Mouse (Mus musculus) gastrocnemius, postnatal 36 days (tissue): Measurements from ENCODE around the gene G430095P16Rik. TPM values are rescaled to one million over a fixed set of nuclear protein-coding genes. Genes with fewer than 3 reads are reported as not detected.
A peak's percentile ranks its signal among the peaks of the same experiment; 100 is the strongest.

Experiments used
- DNase-seq, 2 experiments: peaks; one replicate each; pipeline ENCODE4 v3.0.0; 2022
- intact Hi-C: fragments of 180-260 bp; cut with DNase I; formaldehyde crosslinking; loops from one replicate; pipeline ENCODE4 v1.15.1; 2025
- long read RNA-seq, 2 experiments: library from polyadenylated mRNA; stranded (forward); transcript quantifications; one replicate each; pipeline ENCODE4 v2.0.0; 2021
- total RNA-seq, 2 experiments: library from RNA; stranded (reverse); gene quantifications; 2 replicates each; pipeline ENCODE4 v1.2.3; 2021

G430095P16Rik gene
- 1 to 10 TPM in 1 of 2 experiments, not detected in 1; 1.0 TPM for total RNA-seq
- long read RNA-seq, experiment 1, partial matches to known transcripts = 0 of 2 reads
- long read RNA-seq, experiment 1, other reads (novel, unspliced or antisense) = 0 of 2 reads
- long read RNA-seq, experiment 2 = 0 reads

DNA sequence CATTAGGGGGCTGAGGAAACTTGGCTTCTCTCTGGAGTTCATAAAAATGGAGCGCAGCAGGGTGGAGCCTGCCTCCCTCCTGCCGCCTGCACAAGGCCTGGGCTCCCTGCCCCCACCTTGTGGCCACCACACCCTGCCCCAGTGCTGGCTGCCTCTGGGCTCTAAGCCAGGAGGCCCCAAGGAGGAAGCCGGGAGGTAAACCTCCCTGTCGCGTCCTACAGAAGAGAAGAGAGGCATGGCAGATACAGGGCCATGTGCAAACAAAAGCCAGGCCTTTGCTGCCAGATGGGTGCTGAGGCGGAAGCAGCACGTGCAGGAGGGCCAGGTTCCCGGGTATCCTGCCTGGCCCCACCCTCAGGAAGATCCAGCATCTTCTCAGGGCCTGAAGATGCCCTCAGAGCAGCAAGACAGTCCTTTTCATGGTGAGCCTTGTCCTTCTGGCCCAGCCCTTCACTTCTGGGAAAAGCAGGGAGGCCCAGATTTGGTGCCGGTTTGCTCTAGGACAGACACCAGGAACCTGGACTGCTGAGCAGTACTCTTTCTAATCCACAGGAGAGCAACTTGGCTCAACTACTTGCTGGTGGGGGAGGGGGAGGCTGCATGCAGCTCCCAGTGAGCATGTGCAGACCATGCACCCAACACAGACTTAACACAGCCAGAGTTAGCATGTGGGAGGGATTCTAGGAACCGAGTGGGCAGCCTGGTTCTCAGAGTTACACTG, at the start of gene G430095P16Rik:
Gene G430095P16Rik (plus strand): TSS at position 158 of the 721 bp plus-strand sequence.
- peak in 1 of 2 experiments; percentile 79 for DNase-seq
- intact Hi-C loops = no loop called here

DNA sequence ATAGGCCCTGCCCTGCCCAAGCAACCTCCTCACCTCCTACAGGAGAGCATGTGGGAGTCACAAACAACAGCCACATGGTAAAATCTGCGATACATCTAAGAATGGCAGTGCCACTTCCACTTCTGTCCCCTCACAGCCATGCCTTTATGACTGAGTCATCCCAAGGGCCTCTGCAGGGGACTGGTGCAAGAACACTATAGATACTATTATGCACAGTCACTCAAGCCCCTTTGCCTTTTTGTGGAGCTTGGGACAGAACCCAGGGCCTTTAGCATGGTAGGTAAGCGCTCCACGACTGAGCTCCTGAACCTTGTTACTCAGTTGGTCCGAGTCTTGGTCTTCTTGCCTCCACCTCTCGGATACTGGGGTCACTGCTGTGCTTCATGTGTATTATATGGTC, 45.5 kb upstream of the G430095P16Rik start:
- intact Hi-C loops = no loop called here
- no peak for DNase-seq

DNA sequence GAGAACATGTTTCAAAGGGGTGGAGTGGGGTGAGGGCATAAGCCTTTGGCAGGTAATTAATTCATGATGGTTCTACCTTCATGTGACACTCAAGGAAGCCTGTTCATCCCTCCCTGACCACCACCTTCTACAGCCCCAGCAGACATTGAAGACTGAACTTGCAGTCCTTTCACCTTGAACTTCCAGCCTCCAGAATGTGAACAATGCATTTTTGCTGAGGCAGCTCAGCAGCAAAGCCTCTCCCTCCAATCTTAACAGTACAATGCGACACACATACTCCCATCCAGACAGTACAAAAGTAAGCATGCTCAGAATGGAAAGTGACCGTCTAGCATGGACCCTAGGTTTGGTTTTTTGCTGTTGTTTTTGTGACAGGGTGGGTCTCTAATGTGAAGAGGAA, 41.3 kb upstream of the G430095P16Rik start:
- no peak for DNase-seq
- intact Hi-C loops = no loop called here

DNA sequence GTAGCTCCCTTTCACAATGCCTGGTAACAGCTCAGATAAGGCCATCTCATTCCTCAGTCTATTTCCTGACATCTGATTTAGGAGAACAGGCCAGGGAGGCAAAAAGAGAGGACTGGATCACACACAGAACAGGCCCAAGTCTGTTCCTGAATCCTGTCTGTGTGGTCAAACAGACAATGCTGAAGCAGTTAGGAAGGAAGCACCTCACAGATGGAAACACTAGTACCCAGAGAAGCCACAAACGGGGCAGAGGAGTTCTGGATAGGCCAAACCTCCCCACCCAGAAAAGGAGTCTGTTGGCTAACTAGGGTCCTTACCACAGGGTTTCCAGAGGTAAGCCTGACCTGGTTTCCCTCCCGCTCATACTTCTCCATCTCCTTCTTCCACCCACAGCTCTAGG, 40.5 kb upstream of the G430095P16Rik start:
- intact Hi-C loops = no loop called here
- DNase-seq = no peak

DNA sequence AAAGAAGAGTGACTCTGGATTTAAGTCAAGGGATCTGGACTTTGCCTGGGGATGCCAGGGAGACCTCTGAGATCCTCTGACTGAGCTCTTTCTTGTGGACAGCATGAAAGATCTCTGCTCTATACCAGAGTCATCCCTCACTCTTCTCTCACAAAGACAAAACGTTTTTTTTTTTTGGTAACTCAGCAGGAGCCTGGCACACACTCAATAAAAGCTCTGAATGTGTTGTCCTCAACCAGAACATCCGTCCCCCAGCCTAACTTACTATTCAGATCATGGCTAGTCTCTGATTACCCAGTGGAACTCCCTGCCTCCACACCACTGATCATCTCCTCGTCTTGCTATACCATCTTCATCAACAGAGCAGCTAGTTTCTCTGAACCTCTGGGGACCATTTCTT, 38.3 kb upstream of the G430095P16Rik start:
- intact Hi-C loops = loop anchor here (2.0 kb wide), 1 partner anchor 14 kb away; no protein-coding TSS in a partner anchor
- DNase-seq = no peak

DNA sequence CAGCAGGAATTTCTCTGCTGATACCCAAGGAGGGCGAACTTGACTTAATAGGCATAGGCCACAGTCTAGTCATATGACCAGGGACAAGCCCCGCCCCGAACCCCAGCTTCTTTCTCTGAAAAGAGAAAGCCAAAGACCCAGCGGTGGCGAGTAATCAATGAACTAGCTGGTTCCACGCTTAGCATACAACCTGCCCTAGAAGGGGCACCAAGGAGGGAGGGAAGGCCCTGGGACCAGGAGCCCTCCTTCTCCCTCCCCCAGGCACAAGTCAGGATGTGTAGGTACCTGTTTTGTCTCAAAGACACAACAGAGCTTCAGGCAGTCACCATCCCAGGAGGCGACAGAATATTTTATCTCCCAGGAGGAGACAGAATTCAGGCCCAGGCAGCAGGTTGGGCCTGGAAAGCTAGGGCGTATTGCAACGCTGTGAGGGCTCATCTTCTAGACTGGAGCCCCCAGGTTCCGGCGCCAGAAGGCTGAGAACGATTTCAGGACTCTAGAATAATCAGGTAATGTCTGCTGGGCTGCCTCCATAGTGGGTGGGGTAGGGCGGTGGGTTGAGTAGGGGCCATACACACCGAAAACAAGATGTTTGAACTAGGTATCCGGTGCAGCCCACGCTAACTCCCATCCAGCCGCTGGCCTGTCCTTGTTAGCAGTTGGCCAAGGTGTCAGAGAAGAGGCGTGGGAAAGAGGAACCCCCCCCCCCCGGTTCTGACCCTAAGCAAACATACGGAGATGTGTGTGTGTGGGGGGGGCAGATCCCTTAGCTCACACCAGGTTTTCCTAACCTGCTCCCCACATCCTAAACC, 36.4 kb upstream of the G430095P16Rik start, which contains the start of gene Trmt1:
Gene Trmt1 (plus strand): TSS at position 117 of the 812 bp plus-strand sequence.
- intact Hi-C loops = no loop called here
- peak in 1 of 2 experiments; percentile 22 for DNase-seq

DNA sequence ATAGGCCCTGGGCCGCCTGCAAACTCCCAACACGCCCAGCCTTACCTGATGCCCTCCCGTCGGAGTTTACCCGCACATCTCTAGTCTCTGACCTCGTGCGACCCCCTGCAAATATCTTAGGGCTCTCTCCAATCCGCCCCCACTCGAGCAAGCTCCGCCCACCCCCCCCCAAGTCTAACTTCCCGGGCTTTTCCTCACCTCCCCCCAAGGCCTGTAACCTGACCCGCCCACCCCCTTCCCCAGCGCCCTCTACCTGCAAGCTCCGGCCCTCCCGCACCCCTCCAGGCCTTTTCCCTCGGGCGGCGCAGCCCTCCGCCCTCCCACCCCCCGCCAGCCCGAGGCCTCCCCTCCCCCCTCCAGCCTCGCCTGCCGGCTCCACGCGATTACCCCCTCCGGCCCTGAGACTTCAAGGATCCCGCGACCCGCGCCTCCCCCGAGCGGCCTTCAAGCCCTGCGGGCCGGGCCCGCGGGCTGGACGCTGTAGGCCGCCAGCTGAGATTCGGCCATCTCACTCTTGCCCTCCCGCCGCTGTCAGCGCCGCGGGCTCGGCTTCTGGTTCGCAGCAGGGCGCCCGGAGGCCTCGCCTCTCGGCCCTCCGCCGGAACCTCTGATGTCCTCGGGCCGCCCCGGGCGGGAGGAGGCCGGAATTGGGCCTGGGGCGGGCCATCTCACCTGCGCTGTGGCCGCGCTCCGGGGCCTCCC, 35.7 kb upstream of the G430095P16Rik start:
- intact Hi-C loops = no loop called here
- peak in 1 of 2 experiments; percentile 20 for DNase-seq

DNA sequence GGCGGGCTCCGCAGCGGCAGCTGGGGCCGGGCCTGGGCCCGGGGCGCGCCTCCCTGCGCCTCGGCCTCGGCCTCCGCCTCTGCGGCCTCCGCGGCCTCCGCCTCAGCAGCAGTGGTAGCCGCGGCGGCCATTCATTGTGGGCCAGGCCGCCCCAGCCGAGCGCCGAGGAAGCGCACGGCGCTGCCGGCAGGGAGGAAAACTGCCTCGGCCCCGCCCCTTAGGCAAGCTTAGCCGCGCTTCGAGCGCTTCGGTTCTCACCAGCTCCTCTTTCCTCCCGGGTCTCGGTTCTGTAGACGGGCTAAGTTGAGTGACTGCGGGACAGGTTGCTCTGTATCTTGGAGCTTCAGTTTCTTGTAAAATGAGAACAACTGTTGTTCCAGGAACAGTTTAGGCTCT, 35.1 kb upstream of the G430095P16Rik start, which contains the start of gene Nacc1:
Gene Nacc1 (minus strand): TSS at position 158 of the 396 bp plus-strand sequence.
- DNase-seq = peak; percentile 69 to 81
- intact Hi-C loops = no loop called here

DNA sequence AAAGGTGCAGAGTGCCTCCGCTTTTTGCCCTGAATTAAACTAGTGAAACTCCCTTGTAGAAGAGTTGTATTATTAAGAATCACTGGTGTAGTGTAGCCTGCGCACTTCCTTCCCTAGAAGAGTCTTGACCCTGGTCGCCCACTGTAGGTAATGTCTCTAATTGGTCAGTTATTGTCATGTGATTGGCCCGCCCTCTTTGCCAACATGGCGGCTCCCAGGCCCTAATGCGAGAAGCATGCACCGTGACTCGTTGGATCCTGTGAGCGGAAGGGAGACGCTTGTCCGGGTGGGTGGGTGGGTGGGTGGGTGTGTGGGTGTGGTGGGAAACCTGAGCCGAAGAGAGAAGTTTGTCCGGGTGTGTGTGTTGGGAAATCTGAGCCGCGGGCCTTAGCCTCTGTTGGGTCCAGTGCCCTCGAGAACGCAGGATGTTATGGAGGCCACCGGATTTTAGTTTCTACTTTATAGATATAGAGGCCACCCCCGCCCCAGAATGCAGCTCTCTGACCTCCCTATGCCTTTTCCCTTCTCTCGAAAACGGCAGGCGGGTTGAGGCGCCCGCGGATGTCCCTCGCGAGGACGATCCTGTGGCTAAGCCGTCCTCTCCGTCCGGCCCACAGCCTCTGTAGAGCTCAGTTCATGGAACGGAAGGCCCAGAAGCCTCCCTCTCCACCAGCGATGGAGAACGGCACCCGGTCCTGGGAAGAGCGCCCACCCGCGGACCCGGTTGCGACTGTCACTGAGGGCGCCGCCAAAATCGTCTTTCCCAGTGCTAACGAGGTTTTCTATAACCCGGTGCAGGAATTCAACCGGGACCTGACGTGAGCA, 33.5 kb upstream of the G430095P16Rik start:
- intact Hi-C loops = no loop called here

DNA sequence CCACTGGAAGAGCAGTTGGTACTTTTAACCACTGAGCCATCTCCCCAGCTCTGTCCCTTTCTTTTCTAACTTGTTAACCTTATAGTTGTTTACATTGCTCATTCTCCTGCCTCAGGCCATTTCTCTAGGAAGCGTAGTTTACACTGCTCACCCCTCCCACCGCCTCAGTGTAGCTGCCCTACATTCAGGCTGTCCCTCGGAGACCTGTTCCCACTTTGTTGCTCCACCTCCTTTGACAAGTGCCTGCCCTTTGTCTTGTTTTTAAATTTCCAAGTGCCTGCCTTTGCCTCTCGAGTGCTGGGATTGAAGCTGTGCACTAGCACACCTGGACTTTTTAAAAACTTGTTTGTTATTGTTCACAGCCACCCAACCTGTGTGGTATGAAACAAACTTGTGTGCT, 29.5 kb upstream of the G430095P16Rik start:
- no peak for DNase-seq
- intact Hi-C loops = no loop called here

More for the DNA sequence above, 33.5 kb upstream of the G430095P16Rik start:
- DNase-seq = peak; percentile 67 to 82

DNA sequence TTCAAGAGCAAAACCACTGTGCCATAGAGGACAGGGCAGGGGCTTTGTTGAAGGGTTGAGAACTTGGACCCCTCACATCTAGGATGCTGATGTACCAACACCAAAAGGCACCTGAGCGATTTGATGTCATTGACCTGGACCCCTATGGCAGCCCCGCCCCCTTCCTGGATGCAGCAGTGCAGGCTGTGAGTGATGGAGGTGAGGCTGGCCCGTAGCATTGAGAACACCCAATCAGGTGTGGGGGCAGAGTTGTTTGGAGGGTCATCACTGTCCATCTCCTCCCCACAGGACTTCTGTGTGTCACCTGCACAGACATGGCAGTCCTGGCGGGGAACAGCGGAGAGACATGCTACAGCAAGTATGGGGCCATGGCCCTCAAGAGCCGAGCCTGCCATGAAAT, 27.7 kb upstream of the G430095P16Rik start:
- DNase-seq = no peak
- intact Hi-C loops = no loop called here

DNA sequence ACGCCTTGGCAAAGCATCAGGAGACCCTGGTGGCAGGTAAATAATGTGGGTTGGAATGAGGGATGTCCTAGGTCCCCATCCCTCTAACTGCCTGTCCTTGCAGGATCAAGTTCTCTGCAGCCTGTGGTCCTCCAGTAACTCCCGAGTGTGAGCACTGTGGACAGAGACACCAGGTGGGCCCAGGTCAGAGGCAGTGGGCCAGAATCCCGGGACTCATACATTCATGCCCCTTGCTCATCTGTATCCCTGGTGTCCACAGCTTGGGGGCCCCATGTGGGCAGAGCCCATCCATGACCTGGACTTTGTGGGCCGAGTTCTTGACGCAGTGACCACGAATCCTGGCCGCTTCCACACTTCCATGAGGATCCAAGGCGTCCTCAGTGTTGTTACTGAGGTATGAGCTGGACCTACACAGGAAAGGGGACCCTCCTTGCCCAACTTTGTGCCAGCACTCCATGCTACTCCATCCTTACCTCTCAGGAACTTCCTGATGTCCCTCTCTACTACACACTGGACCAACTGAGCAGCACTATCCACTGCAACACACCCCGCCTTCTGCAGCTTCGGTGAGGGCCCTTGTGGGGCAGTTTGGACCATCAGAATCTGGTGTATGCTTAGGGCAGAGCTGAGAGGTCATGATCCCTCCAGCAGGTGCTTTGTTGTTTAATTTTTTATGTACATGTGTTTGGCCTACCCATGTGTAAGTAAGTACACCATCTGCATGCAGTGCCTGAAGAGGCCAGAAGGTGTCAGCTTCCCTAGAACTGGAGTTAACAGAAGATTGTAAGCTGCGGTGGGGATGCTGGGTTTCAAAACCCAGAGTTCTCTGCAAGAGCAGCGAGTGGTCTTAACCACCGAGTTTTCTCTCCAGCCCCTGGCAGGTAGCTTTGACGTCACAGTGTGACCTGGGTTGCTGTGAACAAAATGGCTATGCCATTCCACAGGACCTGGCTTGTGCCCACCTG, 25.4 kb upstream of the G430095P16Rik start:
- intact Hi-C loops = loop anchor here (2.0 kb wide), 1 partner anchor 113 kb away; no protein-coding TSS in a partner anchor
- peak in 1 of 2 experiments; percentile 29 for DNase-seq

DNA sequence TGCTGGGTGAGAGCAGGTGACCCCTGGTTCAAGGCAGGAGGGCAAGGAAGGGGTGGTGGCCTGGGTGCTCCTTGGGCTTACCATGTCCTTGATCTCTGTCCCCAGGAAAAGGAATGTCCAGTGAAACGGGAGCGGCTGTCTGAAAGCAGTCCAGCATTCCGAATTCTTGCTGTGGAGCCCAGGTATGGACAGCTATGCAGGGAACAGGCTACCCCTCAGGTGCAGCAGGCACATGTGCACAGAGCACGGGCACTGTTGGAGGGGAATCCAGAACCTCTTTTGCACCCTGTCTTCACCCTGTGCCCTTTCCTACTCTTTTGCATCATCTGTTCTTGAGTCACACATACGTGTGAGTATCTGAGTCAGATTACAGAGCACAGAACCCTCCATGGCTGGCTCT, 24.5 kb upstream of the G430095P16Rik start:
- DNase-seq = no peak
- intact Hi-C loops = loop anchor here (2.0 kb wide), 1 partner anchor 113 kb away; no protein-coding TSS in a partner anchor

DNA sequence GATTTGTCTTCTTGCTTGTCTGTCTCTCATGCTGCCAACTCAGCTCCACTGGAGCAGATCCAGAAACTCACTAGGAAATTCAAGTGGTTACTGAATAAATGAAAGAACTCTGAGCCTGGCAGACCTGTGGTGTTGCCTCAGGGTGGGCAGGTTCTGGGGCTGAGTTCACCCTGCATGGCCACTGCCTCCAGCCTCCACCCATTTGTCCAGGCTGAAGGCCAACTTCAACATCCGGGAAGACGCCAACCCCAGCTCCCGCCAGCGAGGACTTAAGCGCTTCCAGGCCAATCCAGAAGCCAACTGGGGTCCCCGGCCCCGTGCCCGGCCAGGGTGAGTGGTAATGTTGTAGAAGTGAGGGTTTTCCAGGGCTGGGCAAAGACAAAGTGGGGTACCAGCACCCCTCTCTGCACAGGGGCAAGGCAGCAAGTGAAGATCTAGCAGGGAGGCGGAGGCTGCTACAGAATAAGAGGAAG, 23.8 kb upstream of the G430095P16Rik start:
- DNase-seq = peak; percentile 61 to 73
- intact Hi-C loops = loop anchor here (2.0 kb wide), 1 partner anchor 112 kb away; no protein-coding TSS in a partner anchor

DNA sequence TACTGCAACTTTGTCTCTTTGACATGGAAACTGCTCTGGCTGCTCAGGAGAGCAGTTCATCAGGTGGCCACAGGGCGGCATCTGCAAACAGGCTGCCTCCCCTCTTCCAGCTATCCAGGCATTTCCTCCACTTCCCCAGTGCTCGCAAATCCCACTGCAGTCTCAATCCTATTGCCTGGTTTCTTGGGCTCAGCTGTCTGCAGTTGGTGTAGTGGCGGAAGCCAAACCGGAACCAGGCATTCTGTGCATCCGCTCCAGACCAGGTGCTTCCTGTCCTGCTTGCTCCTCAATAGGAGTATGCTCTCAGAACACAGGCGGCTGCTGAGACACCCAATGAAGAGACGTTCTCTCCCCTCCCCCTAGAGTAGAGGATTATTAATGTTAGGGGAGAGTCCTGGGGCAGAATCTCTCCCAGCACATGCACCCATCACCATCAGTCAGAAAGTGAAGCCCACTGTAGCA, 22.9 kb upstream of the G430095P16Rik start:
- intact Hi-C loops = loop anchor here (2.0 to 5.0 kb wide), 2 partner anchors 38 to 111 kb away; partner anchors contain the start of gene Ier2
- DNase-seq = peak; percentile 57 to 61

DNA sequence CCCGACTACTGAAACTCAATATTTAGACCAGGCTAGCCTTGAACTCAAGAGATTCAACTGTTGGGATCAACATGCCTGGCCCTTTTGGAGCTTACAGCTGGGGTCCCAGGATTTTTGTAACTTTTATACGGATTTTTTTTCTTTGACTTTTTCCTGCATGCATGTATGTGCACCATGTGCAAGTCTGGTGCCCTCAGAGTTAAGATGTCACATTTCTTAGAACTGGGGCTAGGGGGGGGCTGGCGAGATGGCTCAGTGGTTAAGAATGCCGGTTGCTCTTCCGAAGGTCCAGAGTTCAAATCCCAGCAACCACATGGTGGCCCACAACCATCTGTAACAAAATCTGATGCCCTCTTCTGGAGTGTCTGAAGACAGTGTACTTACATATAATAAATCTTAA, 22.3 kb upstream of the G430095P16Rik start:
- DNase-seq = no peak
- intact Hi-C loops = loop anchor here (5.0 kb wide), 1 partner anchor 38 kb away; the partner anchor contains the start of gene Ier2
